Mouse (Mus musculus) liver, postnatal 0 days (tissue): ENCODE measurements around the gene Rinl. TPM values are rescaled to one million over a fixed set of nuclear protein-coding genes. Genes with fewer than 3 reads are reported as not detected.
A peak's percentile ranks its signal among the peaks of the same experiment; 100 is the strongest.

Experiments
- ATAC-seq: fragments of 200-750 bp; cut with Nextera tagmentation; 2 replicates; pipeline ENCODE4 v1.8.0; 2017; ENCODE audit warnings: mild to moderate bottlenecking, moderate library complexity
- DNase-seq: peaks from one replicate; pipeline ENCODE4 v3.0.0-alpha.2; 2016
- H3K27ac ChIP-seq: fragments of 300-500 bp; sonication (generic); 2 replicates; pipeline ENCODE4 v1.5.1; 2014; ENCODE audit warnings: antibody characterized with exemption, moderate library complexity, mild to moderate bottlenecking, low read depth
- H3K27me3 ChIP-seq: fragments of 300-500 bp; sonication (generic); 2 replicates; pipeline ENCODE4 v1.6.1; 2014; ENCODE audit warnings: low read length, control low read depth, mixed read lengths; ENCODE audit not compliant: insufficient read depth
- H3K36me3 ChIP-seq: fragments of 300-500 bp; sonication (generic); replicated peaks from 2 replicates; pipeline ENCODE4 v1.6.1; 2014; ENCODE audit warnings: mild to moderate bottlenecking, control low read depth, low read length, moderate library complexity, mixed read lengths; ENCODE audit not compliant: insufficient read depth
- H3K4me1 ChIP-seq: fragments of 300-500 bp; sonication (generic); 2 replicates; pipeline ENCODE4 v1.6.1; 2014; ENCODE audit warnings: antibody characterized with exemption, mild to moderate bottlenecking, control low read depth; ENCODE audit not compliant: insufficient read depth
- H3K4me2 ChIP-seq: fragments of 300-500 bp; sonication (generic); 2 replicates; pipeline ENCODE4 v1.6.1; 2014; ENCODE audit warnings: low read depth, mild to moderate bottlenecking, low read length, moderate library complexity, mixed read lengths
- H3K4me3 ChIP-seq: fragments of 300-500 bp; sonication (generic); 2 replicates; pipeline ENCODE4 v1.5.1; 2014; ENCODE audit warnings: low read depth, low read length
- H3K9ac ChIP-seq: fragments of 300-500 bp; sonication (generic); replicated peaks from 2 replicates; pipeline ENCODE4 v1.6.1; 2014; ENCODE audit warnings: mild to moderate bottlenecking, moderate library complexity
- H3K9me3 ChIP-seq: fragments of 300-500 bp; sonication (generic); 2 replicates; pipeline ENCODE4 v1.6.1; 2016; ENCODE audit warnings: mild to moderate bottlenecking, control low read depth, low read length, mixed read lengths
- CTCF ChIP-seq: sonication (generic); IDR thresholded peaks from 2 replicates; pipeline ENCODE4 v1.5.1; 2016; ENCODE audit warnings: antibody characterized with exemption, low read depth
- EP300 ChIP-seq: IDR thresholded peaks from 2 replicates; pipeline ENCODE4 v1.6.1; 2016; ENCODE audit warnings: antibody characterized with exemption, low read depth, mild to moderate bottlenecking
- WGBS: fragments of 180-500 bp; shearing (Covaris S2); extraction: QIAGEN DNeasy Blood & Tissue Kit; methylation state at CpG from one replicate; pipeline ENCODE4 v1.1.7; 2014; ENCODE audit not compliant: insufficient replicate concordance; 5-methylcytosine and 5-hydroxymethylcytosine counted together
- polyA plus RNA-seq: library from polyadenylated mRNA; unstranded; fragments of >200 nt; fragmentation: Nextera tagmentation; extraction: Ambion mirVana; gene quantifications from 2 replicates; pipeline ENCODE4 v1.2.1, GENCODE M21; 2015

Rinl gene
- polyA plus RNA-seq, 1 experiment from 2014 or later, result 7.2 TPM

- H3K4me2 ChIP-seq, result no peak overlapping the region
- no peak for ATAC-seq
- peaks cover 34% of the 10 kb centered on the region for H3K4me1 ChIP-seq
These were observed 15.0 kb downstream of the Rinl start for GRCm38 (mm10) chr7:28803756-28804155.

GRCm38 (mm10) chr7:28806869-28807268, 18.1 kb downstream of the Rinl start:
- no peaks in the 10 kb centered on the region for H3K36me3 ChIP-seq
- ATAC-seq, result no peak
- peaks cover 34% of the 10 kb centered on the region for H3K4me1 ChIP-seq
- H3K9ac ChIP-seq, result no peak overlapping the region
- no peaks in the 10 kb centered on the region for H3K9me3 ChIP-seq
- H3K4me3 ChIP-seq, result no peak overlapping the region
- H3K4me2 ChIP-seq, result no peak overlapping the region
- no peak overlapping the region for H3K27ac ChIP-seq
- no peaks in the 10 kb centered on the region for H3K27me3 ChIP-seq
- DNase-seq, result peak; percentile 63
- TF ChIP-seq EP300 (no peak), CTCF (peak; percentile 36)
- 64% methylated on average over 4 of the region's 4 CpGs for WGBS

More at GRCm38 (mm10) chr7:28803756-28804155, 15.0 kb downstream of the Rinl start:
- no peaks in the 10 kb centered on the region for H3K9me3 ChIP-seq
- no peak for DNase-seq
- H3K27ac ChIP-seq, result peak overlapping the region; percentile 87
- 29% methylated on average over 4 of the region's 4 CpGs for WGBS
- no peak overlapping the region for H3K4me3 ChIP-seq
- H3K27me3 ChIP-seq, result no peaks in the 10 kb centered on the region
- TF ChIP-seq CTCF (no peak), EP300 (no peak)
- H3K9ac ChIP-seq, result no peak overlapping the region
- H3K36me3 ChIP-seq, result 0 out of 2 replicates have a peak, but pooled peaks cover 2% of the 10 kb centered on the region

- no peaks in the 10 kb centered on the region for H3K27me3 ChIP-seq
- DNase-seq (no peak), ATAC-seq (no peak)
- TF ChIP-seq CTCF (no peak), EP300 (no peak)
- H3K4me1 ChIP-seq, result peaks cover 34% of the 10 kb centered on the region
- WGBS, result 53% methylated on average over 8 of the region's 8 CpGs
- H3K9me3 ChIP-seq, result no peaks in the 10 kb centered on the region
- H3K27ac ChIP-seq, result peak overlapping the region; percentile 100
- peak overlapping the region; percentile 89 for H3K4me3 ChIP-seq
- H3K9ac ChIP-seq, result peak overlapping the region; percentile 98
- peaks cover under 1% of the 10 kb centered on the region for H3K36me3 ChIP-seq
- H3K4me2 ChIP-seq, result peak overlapping the region; percentile 92
These were observed 19.0 kb downstream of the Rinl start for GRCm38 (mm10) chr7:28807641-28808220.

GRCm38 (mm10) chr7:28808221-28808941, 19.6 kb downstream of the Rinl start, which contains the start of gene Hnrnpl:
Gene Hnrnpl, plus strand, starts transcription at chr7:28808541.
- 4% methylated on average over 35 of the region's 35 CpGs for WGBS
- DNase-seq (no peak), ATAC-seq (peak; percentile 1; the same call in 1 of the 2 replicates)
- peak within 1 kb of the TSS; percentile 98 for H3K9ac ChIP-seq
- no peaks in the 10 kb centered on the region for H3K9me3 ChIP-seq
- H3K4me3 ChIP-seq, result peak within 1 kb of the TSS; percentile 89
- H3K4me2 ChIP-seq, result peak within 1 kb of the TSS; percentile 92
- H3K27me3 ChIP-seq, result no peaks in the 10 kb centered on the region
- H3K27ac ChIP-seq, result peak within 1 kb of the TSS; percentile 100
- TF ChIP-seq EP300, result no peak
- no peak for TF ChIP-seq CTCF
- peaks cover 7% of the 10 kb centered on the region for H3K36me3 ChIP-seq
- H3K4me1 ChIP-seq, result peaks cover 34% of the 10 kb centered on the region

GRCm38 (mm10) chr7:28808957-28809393, 20.2 kb downstream of the Rinl start:
- Histone ChIP-seq H3K4me2 (peak overlapping the region; percentile 92), H3K36me3 (peaks cover 12% of the 10 kb centered on the region), H3K27ac (peak overlapping the region; percentile 100), H3K4me3 (peak overlapping the region; percentile 89), H3K27me3 (no peaks in the 10 kb centered on the region), H3K9me3 (no peaks in the 10 kb centered on the region), H3K4me1 (peaks cover 34% of the 10 kb centered on the region), H3K9ac (peak overlapping the region; percentile 98)
- DNase-seq, result peak; percentile 94
- WGBS, result under 1% methylated on average over 24 of the region's 32 CpGs
- no peak for TF ChIP-seq CTCF
- peak; percentile 33; the same call in 1 of the 2 replicates for TF ChIP-seq EP300
- ATAC-seq, result peak; percentile 55

- DNase-seq (peak; percentile 82), ATAC-seq (peak; percentile 9)
- no peaks in the 10 kb centered on the region for H3K27me3 ChIP-seq
- peak overlapping the region; percentile 89 for H3K4me3 ChIP-seq
- under 1% methylated on average over 35 of the region's 35 CpGs for WGBS
- no peak for TF ChIP-seq EP300
- no peak for TF ChIP-seq CTCF
- peak overlapping the region; percentile 98 for H3K9ac ChIP-seq
- no peaks in the 10 kb centered on the region for H3K9me3 ChIP-seq
- H3K27ac ChIP-seq, result peak overlapping the region; percentile 100
- peaks cover 18% of the 10 kb centered on the region for H3K36me3 ChIP-seq
- peaks cover 33% of the 10 kb centered on the region for H3K4me1 ChIP-seq
- peak overlapping the region; percentile 92 for H3K4me2 ChIP-seq
These were observed 20.8 kb downstream of the Rinl start for GRCm38 (mm10) chr7:28809401-28810089.
